Mouse (Mus musculus) bone marrow macrophage, adult 2 months (primary cell): ENCODE measurements around the gene Mfsd10. TPM values are rescaled to one million over a fixed set of nuclear protein-coding genes. Genes with fewer than 3 reads are reported as not detected.

Source experiments
- H3K27ac ChIP-seq: 2 replicates; pipeline ENCODE4 v1.5.1; 2012; ENCODE audit warnings: low read depth, low read length; ENCODE audit not compliant: insufficient read depth
- H3K4me1 ChIP-seq: 2 replicates; pipeline ENCODE4 v1.6.1; 2012; ENCODE audit warnings: low read length; ENCODE audit not compliant: control insufficient read depth, insufficient read depth
- H3K4me3 ChIP-seq: 2 replicates; pipeline ENCODE4 v1.5.1; 2012; ENCODE audit warnings: mild to moderate bottlenecking, low read length, moderate library complexity; ENCODE audit not compliant: insufficient read depth
- CTCF ChIP-seq: IDR thresholded peaks from 2 replicates; pipeline ENCODE4 v1.5.1; 2012; ENCODE audit warnings: low read depth, mild to moderate bottlenecking, low read length, moderate library complexity
- POLR2A ChIP-seq: IDR thresholded peaks from 2 replicates; pipeline ENCODE4 v1.6.1; 2012; ENCODE audit warnings: mild to moderate bottlenecking, low read depth, low read length, borderline replicate concordance
- polyA plus RNA-seq: library from polyadenylated mRNA; stranded (reverse); fragments of >200 nt; gene quantifications from 2 replicates; pipeline ENCODE4 v1.2.4, GENCODE M21; 2012; ENCODE audit not compliant: missing spikeins, insufficient read depth, insufficient read length

Gene Mfsd10
- polyA plus RNA-seq, 1 experiment = 47.4 TPM

GRCm38 (mm10) chr5:34585216-34585615 lies 51.8 kb downstream of the Mfsd10 start:
- H3K27ac ChIP-seq = no peak overlapping the region
- no peak for TF ChIP-seq POLR2A
- TF ChIP-seq CTCF = no peak
- peaks cover 22% of the 10 kb centered on the region for H3K4me1 ChIP-seq
- H3K4me3 ChIP-seq = no peak overlapping the region

Other genes starting within 250 kb of the Mfsd10 start
- gene Tnip2, start 123.2 kb downstream of the Mfsd10 start, polyA plus RNA-seq = 34.2 and 43.9 TPM in 2 replicates
- 129 and 132 TPM in 2 replicates for gene Sh3bp2, start 111.4 kb downstream of the Mfsd10 start, polyA plus RNA-seq
- 120 and 122 TPM in 2 replicates for gene Add1, start 63.5 kb downstream of the Mfsd10 start, polyA plus RNA-seq
- 19.2 and 21.9 TPM in 2 replicates for gene Nop14, start 22.9 kb upstream of the Mfsd10 start, polyA plus RNA-seq
- gene Grk4, start 23.2 kb upstream of the Mfsd10 start, polyA plus RNA-seq = 4.8 and 7.7 TPM in 2 replicates
- 21.9 and 24.7 TPM in 2 replicates for gene Htt, start 124.5 kb upstream of the Mfsd10 start, polyA plus RNA-seq